Mouse (Mus musculus) heart, postnatal 0 days (tissue): ENCODE data around the gene Atp1a1.

Experiments used
- CTCF ChIP-seq: IDR thresholded peaks from 2 replicates; pipeline ENCODE4 v1.5.1; 2016; ENCODE audit warnings: antibody characterized with exemption, control low read depth, low read depth
- EP300 ChIP-seq: IDR thresholded peaks from 2 replicates; pipeline ENCODE4 v1.6.1; 2016; ENCODE audit warnings: antibody characterized with exemption, low read depth

GRCm38 (mm10) chr3:101595866-101596630 lies 8.4 kb downstream of the Atp1a1 start:
- no peak for TF ChIP-seq CTCF
- peak; percentile 33; the same call in 1 of the 2 replicates for TF ChIP-seq EP300
